Mouse (Mus musculus): ENCODE data around the gene Acaa1a.
"Not testable (repeated sequence)": the region's sequence is repeated elsewhere in the genome, so short reads cannot be mapped to it uniquely, and the experiment has no call there.

Gene Acaa1a

DNA sequence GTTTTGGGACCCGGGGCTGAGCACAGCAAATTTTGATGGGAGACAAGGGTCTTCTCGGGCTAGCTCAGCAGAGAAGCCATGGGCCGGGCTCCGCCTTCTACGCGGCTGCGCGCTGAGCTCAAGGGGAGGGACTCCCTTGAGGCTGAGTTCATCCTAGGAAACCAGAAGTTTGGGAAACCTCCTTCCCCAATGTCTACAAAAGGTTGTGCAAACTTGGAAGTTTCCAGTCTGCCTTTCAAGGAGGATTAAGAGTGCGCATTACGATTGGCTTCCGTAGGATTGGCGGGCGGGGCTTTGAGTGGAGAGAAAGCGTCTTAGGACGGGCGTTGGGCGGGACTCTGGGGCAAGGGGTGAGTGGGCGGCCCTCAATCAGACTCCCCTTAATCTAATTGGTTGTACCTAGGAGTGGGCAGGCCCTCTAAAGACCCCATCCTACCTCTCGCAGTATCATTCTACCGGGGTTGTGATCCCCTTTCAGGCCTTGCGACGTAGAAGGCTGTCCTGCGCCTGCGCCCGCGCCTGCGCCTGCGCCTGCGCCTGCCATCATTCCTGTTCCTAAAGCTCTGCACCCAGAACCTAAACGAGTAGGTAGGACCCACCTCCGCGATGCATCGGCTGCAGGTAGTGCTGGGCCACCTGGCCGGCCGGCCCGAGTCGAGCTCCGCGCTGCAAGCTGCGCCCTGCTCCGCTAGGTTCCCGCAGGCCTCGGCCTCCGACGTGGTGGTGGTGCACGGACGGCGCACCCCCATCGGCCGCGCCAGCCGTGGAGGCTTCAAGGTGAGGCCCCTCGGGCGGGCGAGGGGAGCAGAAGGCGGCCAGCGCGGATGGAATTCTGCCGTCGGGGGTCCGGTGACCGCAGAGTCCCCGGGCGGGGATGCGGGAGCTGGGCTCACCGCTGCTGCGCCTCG is 1.7 kb downstream of the Acaa1a start, which contains the start of gene Myd88:
Gene Myd88 (minus strand): TSS at position 503 of the 908 bp plus-strand sequence.
- DNase-seq: peak; percentile 84

DNA sequence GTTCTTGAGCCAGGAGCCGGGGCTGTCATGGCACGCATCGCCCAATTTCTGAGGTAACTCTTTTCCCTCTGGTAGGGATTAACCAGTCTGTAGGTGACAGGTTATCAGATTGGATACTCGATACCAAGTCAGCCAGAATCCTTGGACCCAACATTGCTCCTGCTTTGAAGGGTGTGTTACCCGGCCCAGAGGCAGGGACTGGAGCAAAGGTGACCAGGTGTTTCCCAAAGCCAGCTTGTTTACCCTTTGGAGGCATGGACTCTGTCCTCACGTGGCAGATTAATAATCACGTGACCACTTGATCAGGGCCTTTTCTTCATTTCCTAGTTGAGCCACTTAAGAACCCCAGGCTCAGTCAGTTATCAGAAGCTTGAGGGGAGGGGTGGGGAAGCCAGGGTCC is 3.3 kb downstream of the Acaa1a start:
- DNase-seq: no peak

DNA sequence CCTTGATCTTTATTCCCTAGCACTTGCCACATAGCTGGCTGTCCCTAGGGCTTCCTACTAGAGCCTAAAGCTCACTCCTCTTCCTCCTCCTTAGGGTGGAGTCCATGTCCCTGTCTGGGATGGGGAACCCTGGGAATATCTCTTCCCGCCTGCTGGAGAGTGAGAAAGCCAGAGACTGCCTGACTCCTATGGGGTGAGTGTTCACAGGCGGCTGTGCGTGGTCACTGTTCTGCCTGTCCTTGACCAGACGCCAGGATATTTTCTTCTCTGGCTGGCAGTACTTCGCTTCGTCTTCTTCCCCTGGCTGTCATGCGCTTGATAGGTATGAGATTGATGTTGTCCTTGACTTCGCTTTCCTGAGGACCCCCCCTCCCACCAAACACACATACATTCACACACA is 6.9 kb downstream of the Acaa1a start:
- DNase-seq: no peak

DNA sequence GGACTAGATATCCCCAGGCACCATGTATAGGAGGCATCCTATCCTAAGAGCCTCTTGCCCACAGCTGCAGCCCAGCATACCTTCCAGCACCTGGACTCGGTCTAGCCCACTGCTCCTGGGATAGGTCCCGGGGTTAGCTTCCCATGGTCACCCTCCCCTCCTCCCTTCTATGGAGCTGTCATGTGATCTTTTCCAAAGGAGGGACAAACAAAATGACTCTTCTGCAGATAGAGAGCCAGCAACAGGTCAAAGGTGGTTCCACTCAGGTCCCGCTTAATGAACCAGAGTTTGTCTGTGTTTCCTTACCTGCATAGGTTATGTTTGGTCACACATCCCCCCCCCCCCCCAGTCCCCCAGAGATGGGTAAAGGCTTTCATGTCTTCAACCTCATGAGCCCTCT is 11.1 kb downstream of the Acaa1a start:
- DNase-seq: no peak

DNA sequence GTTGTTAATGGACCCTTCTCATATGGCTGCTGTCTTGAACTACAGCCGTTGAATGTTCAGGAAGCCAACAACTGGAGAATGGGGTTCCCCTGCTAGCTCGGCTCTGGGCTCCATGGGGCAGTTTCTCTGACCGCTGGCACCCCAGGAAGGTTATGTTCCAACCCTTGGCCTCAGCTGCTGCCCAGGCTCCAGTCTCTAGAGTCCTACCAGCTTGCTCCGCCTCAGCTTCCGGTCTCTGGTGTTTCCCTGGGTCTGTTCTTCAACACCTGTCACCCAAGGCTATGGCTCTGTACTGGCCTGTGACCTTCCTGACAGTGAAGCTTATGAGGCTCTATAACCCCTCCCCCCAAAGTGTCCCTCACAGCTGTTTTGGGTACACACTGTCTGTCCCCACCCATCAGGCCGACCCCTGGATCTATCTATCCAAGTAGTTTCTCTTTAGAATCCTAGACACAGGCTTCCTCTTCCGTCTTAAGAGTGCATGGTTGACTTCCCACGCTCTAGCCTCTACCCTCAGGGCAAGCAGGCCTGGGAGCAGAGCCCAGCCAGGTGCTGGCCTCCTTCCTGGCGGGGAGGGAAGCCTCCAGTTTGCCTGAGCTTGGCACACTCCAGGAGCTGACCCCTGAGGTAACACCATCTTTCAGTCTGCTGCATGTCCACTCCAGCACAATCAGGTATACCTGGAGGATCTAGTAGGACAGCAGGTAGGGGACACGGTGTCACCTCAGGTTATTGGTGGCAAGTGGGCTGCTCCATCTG is 11.7 kb downstream of the Acaa1a start:
- no peak for DNase-seq

DNA sequence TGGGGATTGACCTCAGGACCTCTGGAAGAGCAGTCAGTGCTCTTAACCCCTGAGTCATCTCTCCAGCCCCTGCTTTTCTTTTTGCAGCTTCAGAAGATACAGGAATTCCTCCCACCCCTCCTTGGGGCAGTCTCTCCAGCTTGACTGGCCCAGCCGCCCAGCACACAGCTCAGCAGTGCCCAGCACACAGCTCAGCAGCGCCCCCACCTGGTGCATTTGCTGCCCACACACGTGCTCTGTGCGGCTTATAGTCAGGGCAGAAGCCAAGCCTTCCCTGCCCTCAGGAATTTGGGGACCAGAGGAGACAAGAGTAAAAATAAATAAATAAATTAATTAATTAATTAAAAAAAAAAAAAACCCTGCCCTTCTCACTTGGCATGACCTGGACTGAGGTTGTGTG is 12.6 kb downstream of the Acaa1a start:
- DNase-seq: peak; percentile 65

DNA sequence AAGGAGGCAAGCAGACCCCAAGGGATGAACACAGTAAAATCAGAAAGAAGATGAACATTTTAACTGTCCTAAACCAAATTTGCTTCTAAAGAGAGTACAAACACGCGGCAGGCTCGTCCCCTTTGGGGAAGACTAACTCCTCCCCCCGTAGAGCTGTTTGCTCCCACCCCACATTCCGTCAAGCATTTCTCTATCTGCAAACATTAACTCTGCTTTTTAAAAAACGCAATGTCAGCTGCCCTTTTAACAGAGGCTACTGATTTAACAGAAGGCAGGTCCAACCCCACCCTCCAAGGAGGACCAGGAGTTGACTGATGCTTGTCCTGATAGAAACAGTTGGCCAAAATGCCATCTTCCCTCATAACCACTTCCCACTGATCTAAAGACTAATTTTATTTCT is 14.4 kb downstream of the Acaa1a start:
- DNase-seq: no peak

DNA sequence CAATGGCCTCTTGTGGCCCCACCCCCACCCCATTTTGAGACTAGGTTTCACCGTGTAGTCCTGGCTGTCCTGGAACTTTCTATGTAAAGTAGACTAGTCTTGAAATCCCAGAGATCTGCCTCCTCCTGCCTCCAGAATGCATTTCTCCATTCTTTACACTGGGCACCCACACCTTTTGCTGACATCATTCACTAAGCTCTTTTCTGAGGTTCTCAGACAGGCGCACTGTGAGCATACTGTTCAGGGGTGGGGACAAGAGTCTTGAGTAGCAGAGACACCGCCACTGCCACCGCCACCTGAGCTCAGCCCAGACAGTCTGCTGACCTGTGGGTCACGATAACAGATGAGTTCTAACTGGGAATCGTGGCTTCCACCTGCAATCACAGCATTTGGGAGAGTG is 16.5 kb downstream of the Acaa1a start:
- DNase-seq: no peak

DNA sequence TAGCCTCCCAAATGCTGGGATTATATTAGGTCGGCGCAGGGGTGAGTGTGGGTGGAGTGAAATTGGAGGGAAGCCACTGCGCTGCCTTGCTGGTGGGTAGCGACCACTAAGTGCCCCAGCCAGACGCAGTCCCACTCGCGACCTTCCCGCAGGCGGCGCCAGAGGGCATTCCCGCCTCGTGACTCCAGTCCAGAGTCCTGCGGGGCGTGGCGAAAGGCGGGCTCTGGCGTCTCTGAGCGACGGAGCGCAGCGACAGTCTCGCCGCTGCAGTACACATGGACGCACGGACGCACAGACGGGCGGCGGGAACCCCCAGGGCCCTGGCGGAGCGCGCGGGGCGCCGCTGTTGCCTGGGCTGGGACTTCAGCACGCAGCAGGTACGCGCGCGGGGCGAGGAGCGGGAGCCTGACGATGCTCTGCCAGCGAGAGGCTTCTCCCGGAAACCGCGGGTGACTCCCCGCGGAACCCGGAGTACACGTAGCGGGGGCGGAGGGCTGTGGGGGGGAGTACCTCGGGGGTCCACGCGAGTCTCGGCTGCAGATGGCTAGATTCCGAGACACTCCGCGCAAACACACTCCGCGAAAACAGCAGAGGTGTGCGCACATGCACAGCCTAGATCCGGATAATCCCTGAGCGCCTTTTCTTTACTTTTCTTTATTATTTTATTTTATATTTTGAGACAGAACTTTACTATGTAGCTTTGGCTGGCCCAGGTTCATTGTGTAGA is 18.0 kb downstream of the Acaa1a start, which contains the start of gene Xylb:
Gene Xylb (plus strand): TSS at position 51 of the 727 bp plus-strand sequence.
- peak; percentile 90 for DNase-seq

DNA sequence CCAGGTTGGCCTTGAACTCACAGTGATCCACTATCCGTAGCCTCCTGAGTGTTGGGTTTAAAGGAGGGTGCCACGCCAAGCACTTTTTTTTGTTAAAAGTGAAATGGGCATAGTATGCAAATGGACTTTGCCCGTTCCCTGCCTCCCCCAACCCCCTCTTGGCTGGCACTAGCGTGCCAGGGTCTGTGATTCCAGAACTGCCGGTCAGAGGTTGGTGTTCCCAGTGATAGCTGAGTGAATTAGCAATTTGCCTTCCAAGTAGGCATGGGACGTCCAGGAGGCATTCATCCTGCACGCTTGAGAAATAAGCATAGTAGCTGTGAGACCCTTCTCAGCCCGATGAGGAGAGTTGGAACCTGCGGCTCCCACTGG is 18.6 kb downstream of the Acaa1a start:
- no peak for DNase-seq

DNA sequence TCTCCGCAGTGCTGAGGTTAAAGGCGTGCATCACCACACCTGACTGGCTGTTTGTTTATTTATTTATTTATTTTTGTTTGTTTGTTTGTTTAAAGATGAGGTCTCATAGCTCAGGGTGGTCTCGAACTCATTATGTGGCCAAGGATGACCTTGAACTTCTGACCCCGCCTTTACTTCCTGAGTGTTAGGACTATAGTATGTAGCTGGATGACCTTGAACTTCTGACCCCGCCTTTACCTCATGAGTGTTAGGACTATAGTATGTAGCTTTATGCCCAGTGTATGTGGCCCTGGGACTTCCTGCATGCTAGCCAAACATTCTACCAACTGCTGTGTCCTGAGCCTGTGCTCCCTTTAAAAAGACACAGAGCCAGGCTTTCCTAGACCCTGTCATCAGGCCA is 21.9 kb downstream of the Acaa1a start:
- no peak for DNase-seq

DNA sequence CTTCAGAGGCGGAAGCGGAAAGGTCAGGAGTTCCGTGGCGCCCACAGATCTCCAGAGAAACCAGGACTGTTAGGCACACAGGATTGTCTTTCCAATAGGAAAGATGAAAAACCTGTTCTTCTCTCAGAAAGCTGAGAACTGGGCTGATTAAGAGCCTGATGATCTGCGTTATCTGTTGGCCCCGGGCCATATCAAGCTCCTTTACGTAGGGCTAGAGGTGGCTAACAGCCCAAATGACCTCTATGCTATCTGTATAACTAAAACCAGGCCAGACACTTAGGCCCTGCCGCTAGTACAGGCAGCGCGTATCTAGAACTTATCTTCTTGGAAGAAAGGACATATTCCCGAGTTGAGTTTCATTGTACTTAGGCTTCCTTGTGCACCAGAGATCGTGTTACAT is 23.8 kb downstream of the Acaa1a start:
- no peak for DNase-seq

DNA sequence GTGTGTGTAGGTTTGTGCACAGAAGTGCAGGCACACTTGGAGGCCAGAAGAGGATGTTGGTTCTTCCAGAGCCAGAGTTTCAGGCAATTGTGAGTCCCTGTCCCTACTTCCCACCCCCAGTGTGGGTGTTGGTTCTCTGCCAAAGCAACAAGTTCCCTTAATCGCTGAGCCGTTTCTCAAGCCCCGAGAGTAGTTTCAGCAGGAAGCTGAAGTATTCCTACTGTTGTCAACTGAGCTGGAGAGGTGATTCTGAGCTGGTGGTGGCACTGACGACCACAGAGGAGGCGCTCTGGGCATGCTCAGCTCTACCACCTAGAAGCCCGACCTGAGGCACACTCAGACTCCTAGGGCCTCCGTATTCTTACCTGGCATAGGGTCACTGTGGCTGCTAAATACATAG is 25.8 kb downstream of the Acaa1a start, which contains the start of gene Slc22a14:
Gene Slc22a14 (minus strand): TSS at position 270 of the 400 bp plus-strand sequence.
- no peak for DNase-seq

DNA sequence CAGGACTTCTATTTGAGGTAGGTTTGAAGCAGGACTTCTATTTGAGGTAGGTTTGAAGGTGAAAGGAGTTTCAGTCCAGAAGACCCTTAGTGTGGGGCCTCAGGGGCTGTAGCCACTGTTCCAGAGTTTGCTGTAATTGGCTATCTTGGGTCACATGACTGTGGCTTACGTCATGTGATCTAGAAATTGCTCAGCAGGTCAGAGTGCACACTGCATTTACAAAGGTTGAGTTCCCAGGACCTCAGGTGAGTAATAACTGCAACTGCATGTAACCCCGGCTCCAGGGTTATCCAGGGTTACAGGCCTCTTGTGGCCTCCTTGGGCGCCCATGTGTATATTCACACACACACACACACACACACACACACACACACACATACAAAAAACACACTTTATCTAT is 28.9 kb downstream of the Acaa1a start:
- no peak for DNase-seq

DNA sequence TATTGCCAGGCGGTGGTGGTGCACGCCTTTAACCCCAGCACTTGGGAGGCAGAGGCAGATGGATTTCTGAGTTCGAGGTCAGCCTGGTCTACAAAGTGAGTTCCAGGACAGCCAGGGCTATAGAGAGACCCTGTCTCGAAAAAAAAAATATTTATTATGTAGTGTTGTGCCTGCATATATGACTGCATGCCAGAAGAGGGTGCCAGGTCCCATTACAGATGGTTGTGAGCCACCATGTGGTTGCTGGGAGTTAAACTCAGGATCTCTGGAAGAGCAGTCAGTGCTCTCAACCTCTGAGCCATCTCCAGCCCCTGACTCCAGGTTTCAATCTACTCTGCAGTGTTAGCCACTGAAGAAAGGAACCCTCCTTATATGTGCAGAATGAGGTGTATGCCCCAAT is 31.3 kb downstream of the Acaa1a start:
- DNase-seq: not testable (repeated sequence)

DNA sequence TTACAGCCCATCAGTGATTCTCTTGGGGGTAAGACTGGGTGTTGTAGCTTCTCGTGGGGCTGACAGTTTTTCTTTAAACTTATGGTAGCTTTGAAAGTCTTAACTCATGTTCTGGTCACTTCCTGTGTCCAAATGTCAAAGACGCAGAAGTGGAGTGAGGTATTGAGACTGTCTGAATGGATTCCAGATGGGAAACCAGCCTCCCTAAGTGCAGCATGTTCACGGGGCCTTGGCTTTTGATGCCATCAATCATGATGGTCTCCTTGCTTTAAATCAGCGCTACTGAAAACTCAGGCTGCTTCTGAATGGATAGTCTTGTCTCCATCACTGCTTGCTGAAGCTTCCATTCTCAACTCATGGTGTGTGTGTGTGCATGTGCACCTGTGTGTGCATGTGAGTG is 31.8 kb downstream of the Acaa1a start:
- DNase-seq: no peak

DNA sequence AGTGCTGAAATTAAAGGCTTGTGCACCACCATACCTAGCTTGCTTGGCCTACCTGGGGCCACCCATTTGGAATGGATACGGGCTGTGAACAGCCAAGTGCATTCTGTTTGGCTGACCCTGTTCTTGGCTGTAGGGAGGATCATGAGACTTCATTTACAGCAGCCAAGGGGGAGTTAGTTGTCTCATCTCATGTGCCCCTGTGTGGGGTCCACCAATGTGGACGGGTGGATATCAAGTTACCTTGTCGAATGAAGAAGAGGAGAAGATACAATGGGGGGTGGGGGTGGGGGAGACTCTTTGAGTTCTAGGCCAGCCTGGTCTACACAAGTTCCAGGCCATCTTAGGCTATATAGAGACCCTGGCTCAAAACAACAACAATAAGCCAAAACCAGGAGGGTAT is 35.5 kb downstream of the Acaa1a start:
- no peak for DNase-seq

DNA sequence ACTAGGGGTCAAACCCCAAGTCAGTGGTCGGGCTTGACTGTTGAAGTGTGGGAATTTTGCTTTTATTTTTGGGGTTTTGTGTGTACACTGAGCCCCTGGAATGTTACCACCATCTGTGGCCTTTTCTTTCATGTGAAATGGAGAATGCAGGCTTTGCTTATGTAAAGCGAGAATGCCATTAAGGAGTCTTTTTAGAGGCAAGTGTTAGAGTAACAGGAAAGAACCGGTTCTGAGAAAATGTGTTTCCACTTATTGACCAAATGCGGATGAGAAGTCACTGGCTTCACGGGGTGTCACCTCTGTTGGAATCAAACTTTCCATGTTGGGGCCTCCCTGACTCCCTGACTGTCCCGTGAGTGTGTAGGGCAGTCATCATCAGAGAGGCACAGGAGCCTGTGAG is 36.1 kb downstream of the Acaa1a start:
- no peak for DNase-seq

DNA sequence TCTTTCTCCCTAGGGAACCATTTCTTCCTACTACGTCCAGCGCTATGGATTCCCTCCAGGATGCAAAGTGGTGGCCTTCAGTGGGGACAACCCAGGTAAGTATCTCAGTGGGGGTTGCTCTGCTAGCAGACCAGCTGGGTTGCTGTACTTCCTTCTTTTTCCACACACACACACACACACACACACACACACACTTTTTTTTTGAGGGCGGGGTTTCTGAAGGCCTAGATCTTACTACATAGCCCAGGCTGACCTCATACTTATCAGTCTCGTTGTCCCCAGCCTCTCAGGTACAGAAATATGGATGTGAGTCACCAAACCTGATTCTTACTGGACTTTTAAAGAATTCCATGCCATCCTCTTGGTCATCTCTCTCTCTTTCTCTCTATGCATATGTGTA is 38.8 kb downstream of the Acaa1a start:
- DNase-seq: no peak

DNA sequence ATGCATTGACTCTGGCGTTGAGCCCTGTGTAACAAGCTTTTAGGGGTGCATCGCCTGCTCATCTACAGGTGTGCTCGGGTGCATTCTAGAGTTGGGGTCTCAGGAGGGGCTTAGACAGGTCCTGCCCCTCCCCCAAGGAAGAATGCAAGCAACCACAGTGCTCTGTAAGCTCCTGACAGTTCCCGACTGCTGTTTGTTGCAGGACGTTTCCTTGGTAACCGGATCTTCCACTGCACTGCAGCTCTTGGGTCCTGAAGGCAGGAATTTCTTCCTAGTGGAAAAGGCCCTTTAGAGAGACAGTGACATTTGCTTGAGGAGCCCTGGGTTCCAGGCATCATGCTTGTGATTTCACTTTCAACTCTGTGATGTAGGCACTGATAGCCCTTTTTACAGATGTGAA is 43.1 kb downstream of the Acaa1a start:
- no peak for DNase-seq

DNA sequence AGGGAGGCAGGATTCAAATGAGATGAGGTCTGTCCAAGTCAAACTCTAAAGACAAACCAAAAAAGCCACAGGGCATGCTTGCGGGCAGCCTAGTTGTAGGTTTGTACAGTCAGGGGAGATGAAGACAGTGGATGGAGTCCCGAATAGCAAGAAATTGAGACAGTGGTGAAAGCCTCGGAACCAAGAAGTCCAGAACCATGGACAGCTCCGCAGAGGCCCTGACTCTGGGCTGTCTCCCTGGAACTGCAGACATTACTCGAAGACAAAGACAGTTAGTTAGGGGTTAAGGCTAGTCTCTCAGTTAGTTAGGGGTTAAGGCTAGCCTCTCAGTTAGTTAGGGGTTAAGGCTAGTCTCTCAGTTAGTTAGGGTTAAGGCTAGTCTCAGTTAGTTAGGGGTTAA is 49.5 kb downstream of the Acaa1a start:
- DNase-seq: no peak

DNA sequence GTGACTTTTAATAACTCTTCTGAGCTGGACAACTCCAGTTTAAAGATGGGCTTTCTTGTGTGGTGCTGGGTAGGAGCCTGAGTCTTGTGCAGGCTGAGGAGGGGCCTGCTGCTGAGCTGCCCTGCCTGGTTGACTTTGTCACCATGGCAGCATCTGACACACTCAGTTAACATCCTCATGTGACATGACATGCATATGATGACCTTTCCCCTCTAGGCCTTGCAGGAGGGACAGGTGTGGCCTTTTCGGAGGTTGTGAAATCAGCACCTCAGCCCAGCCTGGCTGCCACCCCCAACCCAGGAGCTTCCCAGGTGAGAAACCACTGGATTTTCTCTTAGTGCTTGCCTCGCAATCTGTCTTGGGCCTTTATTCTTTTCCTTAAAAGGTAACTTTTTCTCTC is 50.7 kb downstream of the Acaa1a start:
- DNase-seq: no peak

DNA sequence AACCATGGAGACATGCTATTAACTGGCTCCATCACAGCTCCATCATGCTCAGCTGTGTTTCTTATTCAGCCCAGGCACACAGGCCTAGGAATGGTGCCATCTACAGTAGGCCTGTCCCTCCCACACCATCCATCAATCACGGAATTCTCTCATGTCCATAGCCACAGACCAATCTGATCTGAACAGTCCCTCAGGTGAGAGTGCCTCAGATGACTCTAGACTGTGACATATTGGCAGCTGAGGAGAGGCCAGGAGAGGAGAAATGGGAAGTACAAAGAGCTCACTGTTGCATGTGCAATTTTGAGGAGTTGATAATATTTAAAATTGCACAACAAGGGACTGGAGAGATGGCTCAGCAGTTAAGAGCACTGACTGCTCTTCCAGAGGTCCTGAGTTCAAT is 55.3 kb downstream of the Acaa1a start:
- DNase-seq: no peak
